8 mouse cellular contexts compared by ENCODE assay signal in the genomic region with DNA sequence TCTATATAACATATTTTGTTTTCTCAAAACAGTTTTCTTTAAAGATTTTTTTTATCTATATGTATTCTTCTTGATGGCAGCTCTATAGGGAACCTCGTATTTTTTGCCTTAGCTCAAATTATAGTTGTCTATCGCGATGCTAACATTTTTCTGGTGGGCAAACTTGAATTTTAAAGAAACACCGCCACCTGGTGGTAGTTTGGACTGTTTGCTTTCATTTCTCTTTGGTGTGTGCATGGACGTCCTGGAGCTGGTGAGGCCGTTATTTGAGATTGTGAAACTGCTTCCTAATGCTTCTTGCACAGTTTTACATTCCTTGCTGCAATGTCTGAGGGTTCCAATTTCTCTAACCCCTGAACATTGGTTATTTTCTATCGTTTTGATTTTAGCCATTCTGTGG. TPM values are rescaled to one million over a fixed set of nuclear protein-coding genes. Genes with fewer than 3 reads are reported as not detected.
DNase-seq lines count a peak whose midpoint lies in the region; TF ChIP-seq lines count a peak whose summit lies in the region.

No protein-coding gene starts in this region.

- no peaks in the 10 kb centered on the region for H3K36me3 ChIP-seq in liver, adult 2 months (ENCODE audit: control insufficient read depth, insufficient read depth, low read length)

- 1% methylated on average over 7 of the region's 7 CpGs for WGBS in liver, adult 2 months

- no peak for TF ChIP-seq POLR2A in liver, adult 2 months (IDR thresholded peaks at IDR 0.05; ENCODE audit: extremely low read depth, insufficient read depth, low read length)

- no peaks in the 10 kb centered on the region for H3K79me2 ChIP-seq in liver, adult 2 months (ENCODE audit: control insufficient read depth, insufficient read depth, low read length)

- peak; percentile 29 for TF ChIP-seq CTCF in liver, adult 2 months (IDR thresholded peaks at IDR 0.05; ENCODE audit: low read depth, low read length)

- intact Hi-C loops in gastrocnemius, postnatal 14 days (cut with DNase I; ENCODE audit: low total_unique reads): loop anchor here (5.0 to 10.0 kb wide), 2 partner anchors 207 to 475 kb away; no protein-coding TSS in a partner anchor

- H3K4me1 ChIP-seq in liver, adult 2 months (ENCODE audit: control insufficient read depth, insufficient read depth, low read length): peaks cover 5% of the 10 kb centered on the region; the same call in 1 of the 2 replicates

- H3K4me3 ChIP-seq in liver, adult 2 months (ENCODE audit: insufficient read depth, low read depth, low read length): no peak overlapping the region

- H3K27ac ChIP-seq in liver, adult 2 months (replicated peaks; ENCODE audit: insufficient read depth, low read depth, low read length): no peak overlapping the region

- H3K9ac ChIP-seq in liver, adult 2 months (ENCODE audit: low read depth, low read length): no peak overlapping the region

- no peaks in the 10 kb centered on the region for H3K27me3 ChIP-seq in liver, adult 2 months (ENCODE audit: control insufficient read depth, insufficient read depth, low read length)

- DNase-seq in urinary bladder, postnatal 10 days (ENCODE audit: low spot score): peak; percentile 15
- DNase-seq in urinary bladder, adult 2 months (ENCODE audit: low spot score): no peak
- DNase-seq in cerebellum, postnatal 4 days (ENCODE audit: low spot score in 2 of 2): peak; percentile 43 to 78
- DNase-seq in gastrocnemius, postnatal 14 days: peak; percentile 45
- peak; percentile 85 for DNase-seq in kidney, adult 9 months
- peak; percentile 78 for DNase-seq in liver, adult 2 months (ENCODE audit: extremely low read depth, low read depth, low spot score)
- DNase-seq in monocyte, adult 2 months (ENCODE audit: low read depth in 1 of 2, low spot score in 2 of 2): peak; percentile 47 to 50
- DNase-seq in spleen, postnatal 4 days (ENCODE audit: low spot score in 2 of 2): peak; percentile 81 to 89

RNA-seq across cellular contexts. Expression of a gene that starts 11.8 kb away (rescaled TPM):
- 65.2 and 72.5 TPM in 2 replicates for polyA plus RNA-seq in urinary bladder, adult 2 months (2012; rRNA removed)
- total RNA-seq in gastrocnemius, postnatal 14 days (2021): 10 to 100 TPM; 47.5 to 65.0 TPM
- 60.8 and 68.9 TPM in 2 replicates for total RNA-seq in liver, adult 2 months (2014; rRNA removed)
- polyA plus RNA-seq in liver, adult 2 months (2012; rRNA removed): 25.8 and 31.7 TPM in 2 replicates

RNA-seq across cellular contexts. Expression of a gene that starts 20.4 kb away (rescaled TPM):
- 30.2 and 35.6 TPM in 2 replicates for polyA plus RNA-seq in urinary bladder, adult 2 months (2012; rRNA removed)
- total RNA-seq in gastrocnemius, postnatal 14 days (2021): 10 to 100 TPM; 18.5 to 20.3 TPM
- total RNA-seq in liver, adult 2 months (2014; rRNA removed): 52.6 and 56.4 TPM in 2 replicates
- polyA plus RNA-seq in liver, adult 2 months (2012; rRNA removed): 19.6 and 24.1 TPM in 2 replicates

RNA-seq across cellular contexts. Expression of a gene that starts 56.5 kb away (rescaled TPM):
- polyA plus RNA-seq in urinary bladder, adult 2 months (2012; rRNA removed): 5.4 and 8.0 TPM in 2 replicates
- 1 to 10 TPM; 3.7 to 5.2 TPM for total RNA-seq in gastrocnemius, postnatal 14 days (2021)
- 1.5 and 3.7 TPM in 2 replicates for total RNA-seq in liver, adult 2 months (2014; rRNA removed)
- 2.3 and 2.6 TPM in 2 replicates for polyA plus RNA-seq in liver, adult 2 months (2012; rRNA removed)
